Mouse (Mus musculus): ENCODE measurements around the gene Eipr1.
"Not testable (repeated sequence)": the region's sequence is repeated elsewhere in the genome, so short reads cannot be mapped to it uniquely, and the experiment has no call there.

Eipr1 gene

DNA sequence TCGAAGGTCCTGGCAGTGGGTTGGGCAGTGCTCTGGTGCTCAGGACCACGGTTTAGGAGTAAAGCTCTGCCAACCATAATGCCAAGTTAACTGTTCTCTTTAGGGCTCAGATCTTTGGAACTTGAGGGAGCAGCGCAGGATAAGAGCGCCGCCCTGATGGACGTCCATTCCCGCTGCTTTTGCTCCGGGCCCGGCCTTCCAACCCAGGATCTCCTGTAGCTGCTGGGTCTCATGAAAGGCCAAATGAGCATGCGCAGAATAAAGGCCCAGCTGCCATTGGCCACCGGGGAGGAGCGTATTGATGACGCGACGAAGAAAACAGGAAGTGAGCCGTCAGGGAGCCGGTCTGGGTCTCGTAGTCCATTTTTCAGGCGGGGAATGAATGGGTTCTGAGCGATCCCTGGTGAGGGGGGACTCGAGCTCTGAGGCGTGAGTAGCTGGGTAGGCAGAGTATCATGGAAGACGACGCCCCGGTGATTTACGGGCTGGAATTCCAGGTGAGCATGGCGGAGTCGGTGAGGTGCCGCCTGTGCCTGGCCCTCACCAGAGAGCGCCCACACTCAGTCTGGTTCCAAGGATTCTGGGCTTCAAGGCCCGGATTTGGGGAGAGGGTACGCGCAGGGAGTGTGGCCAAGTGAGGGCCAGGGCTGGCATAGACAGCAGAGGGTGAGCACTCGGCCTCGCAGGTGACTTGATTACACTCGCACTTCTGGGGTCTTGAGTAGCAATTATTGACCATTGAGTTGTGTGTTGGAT lies at the start of gene Eipr1:
Gene Eipr1, plus strand, starts transcription at position 296 of the 756 bp plus-strand sequence.
- DNase-seq (ENCODE audit: low read depth, low spot score), result peak; percentile 98

DNA sequence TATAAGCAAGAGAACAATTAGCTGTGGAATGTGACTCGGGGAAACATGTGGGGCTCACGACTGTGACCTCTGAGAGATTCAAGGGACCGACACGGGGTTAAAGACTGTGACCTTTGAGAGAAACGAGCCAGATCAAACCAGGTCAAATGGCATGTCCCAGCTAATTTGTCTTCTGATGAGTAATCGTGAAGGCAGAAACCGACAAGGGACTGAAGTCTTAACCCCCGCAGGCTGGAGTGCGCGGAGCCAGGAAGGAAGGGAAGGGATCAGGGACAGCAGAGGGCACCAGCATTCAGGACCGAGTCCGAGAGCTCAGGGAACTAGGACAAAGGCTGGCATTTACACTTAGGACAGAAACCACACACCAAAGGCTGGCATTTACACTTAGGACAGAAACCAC lies 47.2 kb upstream of the Eipr1 start:
- DNase-seq (ENCODE audit: low read depth, low spot score), result no peak

DNA sequence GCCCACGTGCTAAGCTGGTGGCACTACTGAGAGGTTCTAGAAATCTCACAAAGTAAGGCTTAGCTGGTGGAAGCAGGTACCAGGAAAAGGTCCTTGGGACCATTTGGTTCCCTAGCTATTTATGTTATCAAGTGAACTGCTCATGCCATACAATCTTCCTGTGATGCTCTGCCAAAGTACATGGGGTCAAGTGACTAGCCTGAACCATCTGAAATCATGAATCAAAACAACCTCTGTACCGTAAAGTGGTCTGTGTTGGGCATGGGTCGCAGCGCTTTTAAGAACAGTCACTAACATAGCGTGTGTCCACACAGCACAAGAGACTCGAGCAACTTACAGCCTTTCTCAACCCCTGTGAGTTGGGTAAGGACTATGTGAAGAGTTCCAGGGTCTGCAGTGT lies 46.4 kb upstream of the Eipr1 start:
- no peak for DNase-seq (ENCODE audit: low read depth, low spot score)

DNA sequence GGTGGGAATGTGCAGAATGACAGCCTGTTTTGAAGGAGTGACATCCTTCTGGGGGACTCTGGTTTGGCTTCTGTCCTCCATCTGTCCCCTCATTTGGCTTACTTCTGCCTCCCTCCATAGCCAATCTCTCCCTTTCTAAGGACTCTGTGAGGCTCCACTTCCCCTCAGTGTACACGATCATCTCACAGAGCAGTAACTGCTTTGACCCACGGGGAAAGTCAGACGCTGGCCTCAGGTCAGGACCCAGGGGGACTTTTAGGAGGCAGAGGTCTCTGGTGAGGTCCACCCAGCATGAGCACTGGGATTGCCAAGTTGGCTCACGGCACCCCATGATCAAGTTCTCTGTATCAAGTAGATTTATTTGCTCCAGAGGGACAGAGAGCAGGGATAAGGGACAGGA lies 43.4 kb upstream of the Eipr1 start:
- no peak for DNase-seq (ENCODE audit: low read depth, low spot score)

DNA sequence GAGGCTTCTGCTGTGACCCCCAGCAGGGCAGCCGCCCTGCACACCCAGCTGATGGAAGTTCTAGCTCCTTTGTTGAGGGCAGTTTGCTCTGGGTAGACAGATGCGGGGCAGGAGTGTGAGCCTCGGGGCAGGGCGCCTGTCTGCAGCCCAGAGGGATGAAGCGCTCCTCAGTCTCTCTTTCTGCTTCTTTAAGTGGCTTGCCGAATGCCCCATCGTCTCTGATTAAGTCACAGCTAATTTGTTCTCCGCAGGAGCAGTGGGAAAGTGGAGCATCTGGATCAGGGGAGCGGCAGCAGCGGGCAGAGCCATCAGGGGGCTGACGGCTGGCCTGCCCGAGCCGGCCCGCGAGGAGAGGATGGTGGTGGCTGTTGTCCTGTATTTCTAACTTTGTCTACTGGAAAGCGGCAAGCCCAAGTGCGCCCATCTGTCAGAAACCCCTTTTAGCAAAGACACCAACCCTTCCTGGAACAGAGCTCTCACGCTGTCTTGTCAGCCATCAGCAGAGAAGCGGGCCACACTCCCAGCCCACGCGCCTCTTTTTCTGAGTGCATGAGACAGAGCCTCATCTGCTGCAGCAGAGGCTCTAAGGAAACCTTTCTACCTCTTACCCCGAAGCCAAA lies 40.9 kb upstream of the Eipr1 start:
- no peak for DNase-seq (ENCODE audit: low read depth, low spot score)

DNA sequence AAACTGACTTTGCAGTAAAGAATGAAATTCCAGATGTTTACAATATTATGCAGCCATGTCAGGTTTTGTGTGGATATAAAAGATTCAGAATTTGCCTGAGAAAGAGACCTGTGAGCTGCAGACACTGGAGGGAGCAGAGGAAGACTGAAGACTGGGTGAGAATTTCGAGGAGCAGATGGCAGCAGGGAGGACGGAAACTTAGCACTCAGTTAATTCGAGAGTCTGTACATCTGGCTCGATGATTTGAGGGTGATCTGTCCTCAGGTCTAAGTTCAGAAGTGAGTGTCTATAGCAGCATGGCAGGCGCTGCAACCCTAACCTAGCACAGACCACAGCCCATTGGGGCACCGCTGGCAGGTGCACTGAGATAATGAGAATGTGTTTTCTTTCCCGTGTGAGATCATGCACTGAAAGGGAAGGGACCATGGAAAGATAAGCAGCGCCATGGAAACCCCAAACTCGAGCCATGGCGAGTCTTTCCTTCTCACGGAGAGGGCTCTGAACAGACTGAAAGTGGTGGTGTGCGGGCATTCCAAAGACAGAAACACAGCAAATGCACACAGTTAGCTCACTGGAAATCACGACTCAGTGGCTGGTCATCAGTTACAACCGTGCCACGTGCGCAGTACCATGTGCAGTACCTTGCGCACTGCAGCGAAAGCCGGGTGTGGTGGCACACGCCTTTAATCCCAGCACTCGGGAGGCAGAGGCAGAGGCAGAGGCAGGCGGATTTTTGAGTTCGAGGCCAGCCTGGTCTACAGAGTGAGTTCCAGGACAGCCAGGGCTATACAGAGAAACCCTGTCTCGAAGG lies 36.6 kb upstream of the Eipr1 start:
- no peak for DNase-seq (ENCODE audit: low read depth, low spot score)

DNA sequence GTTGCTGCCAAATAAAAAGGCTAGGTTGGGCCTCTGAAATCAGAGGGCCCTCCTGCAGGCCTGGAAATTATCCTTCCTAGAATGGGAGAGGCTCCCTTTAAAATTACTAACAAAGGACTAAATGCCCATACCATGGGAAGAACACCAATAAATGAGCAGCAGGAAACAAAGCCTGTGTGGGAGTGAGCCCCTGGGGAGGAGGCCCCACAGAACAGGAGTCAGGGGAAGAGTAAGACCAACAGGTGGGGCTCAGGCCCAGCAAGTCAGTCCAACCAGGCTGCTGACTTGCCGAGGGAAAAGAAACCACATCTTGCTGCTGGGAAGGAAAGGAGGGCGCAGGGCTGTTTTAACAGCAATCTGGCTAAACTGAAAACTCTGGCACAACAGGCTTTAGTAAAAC lies 34.5 kb upstream of the Eipr1 start:
- no peak for DNase-seq (ENCODE audit: low read depth, low spot score)

DNA sequence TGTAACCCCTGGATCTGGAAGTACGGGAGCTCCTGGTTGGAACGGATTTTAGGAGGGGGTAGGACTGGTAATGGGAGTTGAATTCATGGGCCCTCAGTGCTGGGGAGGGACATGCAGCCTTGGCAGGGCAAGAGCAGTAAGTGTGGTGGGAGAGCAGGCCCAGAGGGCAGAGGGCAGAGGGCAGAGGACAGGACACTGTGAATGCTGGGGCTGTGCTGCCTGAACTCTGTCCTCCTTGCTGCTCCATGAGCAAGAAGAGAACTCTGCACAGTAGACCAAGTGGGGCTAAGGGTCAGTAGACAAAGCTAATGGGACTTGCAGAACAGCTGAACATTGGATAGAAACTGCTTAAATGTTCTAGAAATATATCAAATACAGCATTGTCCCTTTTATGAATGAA lies 33.5 kb upstream of the Eipr1 start:
- no peak for DNase-seq (ENCODE audit: low read depth, low spot score)

DNA sequence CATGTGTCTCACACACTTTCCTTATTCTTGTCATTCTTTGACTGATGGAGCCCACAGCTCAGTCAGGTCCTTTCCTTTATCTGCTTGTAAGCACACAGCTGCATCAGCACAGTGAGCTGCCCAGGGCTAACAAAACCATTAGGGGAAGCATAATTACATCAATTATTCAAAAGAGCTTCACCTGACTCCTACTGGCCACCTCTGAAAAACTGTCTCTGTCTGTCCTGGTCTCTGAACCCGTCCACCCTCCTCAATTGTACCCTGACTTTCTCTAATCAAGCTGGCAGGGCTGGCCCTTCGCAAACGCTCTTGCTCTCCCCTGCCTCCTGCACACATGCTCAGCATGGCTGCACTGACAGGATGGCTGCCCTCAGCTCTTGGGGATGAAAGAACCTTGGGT lies 27.2 kb upstream of the Eipr1 start:
- no peak for DNase-seq (ENCODE audit: low read depth, low spot score)

DNA sequence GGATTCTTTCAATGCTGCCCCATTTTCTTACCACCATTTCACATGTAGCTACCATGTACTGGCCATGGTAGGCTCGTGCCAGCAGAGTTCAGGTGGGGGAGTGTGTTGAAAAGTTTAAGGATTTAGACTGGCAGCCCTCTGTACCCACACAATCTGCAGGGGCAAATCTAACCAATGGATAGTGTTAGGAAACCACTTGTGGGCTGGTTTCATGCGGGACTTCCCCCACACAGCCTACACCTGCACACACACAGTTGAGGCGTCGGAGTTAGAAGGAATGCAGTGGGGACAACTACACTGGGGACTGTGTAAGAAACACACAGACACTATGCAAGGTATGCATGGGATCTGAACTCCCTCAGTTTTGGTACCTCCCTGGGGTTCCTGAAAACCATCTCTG lies 25.4 kb upstream of the Eipr1 start:
- DNase-seq (ENCODE audit: low read depth, low spot score), result no peak

DNA sequence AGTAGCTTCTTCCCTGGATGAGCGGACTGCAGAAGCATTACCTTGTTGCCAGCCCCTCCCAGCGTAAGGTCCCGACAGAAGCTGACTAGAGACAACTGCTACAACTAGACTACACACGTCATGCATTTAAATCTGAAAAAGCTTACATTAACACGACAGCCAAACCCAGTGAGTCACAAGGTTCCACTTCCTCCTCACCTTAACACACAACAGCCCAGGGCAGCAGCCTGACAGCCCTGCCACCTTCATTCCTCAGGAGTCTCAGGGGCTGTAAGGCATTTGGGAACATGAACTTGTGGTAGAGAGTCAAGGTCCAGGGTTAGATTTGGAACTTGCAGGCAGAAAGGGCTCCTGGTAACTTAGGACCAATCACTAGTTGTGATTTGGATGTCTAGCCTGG lies 24.5 kb upstream of the Eipr1 start:
- no peak for DNase-seq (ENCODE audit: low read depth, low spot score)

DNA sequence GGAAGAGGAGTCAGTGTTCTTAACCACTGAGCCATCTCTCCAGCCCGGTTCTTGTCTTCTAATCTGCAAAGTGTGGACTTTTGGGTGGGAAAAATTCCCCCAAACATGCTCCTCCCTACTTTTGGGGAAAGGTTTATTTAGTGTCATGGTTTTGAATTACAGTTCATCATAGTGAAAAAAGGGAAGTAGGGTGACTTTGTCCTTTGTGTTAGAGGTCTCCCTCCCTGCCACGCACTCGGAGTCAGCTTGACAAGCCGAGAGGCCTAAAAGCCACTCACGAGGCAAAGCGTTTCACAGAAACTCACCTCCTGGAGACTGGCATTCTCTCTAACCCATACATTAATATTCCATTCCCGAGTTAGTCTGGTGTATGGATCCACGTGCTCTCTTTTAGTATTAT lies 19.0 kb upstream of the Eipr1 start:
- DNase-seq (ENCODE audit: low read depth, low spot score), result no peak

DNA sequence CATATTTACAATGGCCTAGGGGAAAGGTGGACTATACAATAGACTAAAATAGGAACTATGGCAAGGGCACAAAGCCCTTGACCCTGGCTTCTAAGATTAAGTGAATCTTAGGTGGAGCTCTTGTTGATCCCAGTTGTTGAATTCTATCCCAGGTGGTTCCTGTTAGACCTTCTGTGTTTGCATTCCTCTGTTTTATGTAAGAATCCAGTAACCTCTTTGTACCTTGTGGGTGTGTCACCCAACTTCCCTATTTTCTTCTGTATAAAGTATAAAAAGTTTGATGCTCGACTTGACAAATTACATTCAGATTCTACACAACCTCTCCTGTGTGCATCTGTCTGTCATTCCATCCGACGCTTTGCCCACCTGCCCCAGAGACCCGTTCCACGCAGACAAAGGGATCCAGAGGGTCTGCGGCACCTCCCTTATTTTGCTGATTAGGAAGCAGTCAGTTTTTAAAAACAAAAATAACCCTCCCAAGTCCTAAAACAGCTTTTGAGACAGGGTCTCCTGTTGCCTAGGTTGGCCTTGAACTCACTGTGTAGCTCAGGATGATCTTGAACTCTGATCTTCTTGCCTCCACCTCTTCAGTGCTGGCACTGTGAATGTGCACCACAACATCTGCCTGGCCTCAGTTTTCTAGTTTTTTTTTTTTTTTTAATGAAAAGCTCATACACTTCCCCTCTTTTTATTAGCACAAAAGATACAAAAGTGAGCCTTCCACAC lies 17.9 kb upstream of the Eipr1 start:
- not testable (repeated sequence) for DNase-seq (ENCODE audit: low read depth, low spot score)

DNA sequence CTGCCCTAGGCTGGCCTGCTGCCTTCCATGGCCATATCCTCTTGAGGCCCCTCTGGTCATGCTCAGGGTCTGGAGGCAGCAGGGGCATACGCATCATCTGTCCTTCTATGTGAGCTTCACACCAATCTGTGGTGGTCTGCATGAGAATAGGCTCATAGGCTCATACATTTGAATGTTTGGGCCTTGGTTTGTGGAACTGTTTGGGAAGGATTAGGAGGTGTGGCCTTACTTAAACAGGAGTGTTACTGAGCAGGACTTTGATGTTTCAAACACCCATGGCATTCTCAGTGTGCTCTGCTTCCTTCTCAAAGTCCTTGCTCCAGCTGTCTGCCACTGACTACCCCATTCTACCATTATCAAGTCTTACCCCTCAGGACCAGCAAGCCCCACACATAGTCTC lies 17.3 kb upstream of the Eipr1 start:
- DNase-seq (ENCODE audit: low read depth, low spot score), result no peak

DNA sequence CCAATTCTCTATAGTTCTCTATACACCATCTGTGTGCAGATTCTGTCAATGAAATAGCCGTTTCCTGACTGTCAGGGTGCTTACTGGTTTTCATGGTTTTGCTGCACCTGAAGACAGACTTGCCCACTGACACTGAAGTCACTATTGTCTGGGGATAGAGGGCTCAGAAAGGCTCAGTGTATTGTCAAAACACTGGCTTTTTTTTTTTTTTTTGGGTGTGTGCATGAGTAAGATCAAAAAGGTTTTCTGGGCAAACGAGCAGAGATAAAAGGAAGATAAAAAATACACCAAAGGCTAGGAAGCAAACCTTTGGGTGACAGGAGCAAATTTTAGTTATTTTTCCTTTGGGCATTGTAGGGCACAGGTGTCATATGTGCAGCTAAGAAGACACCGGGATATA lies 16.3 kb upstream of the Eipr1 start:
- DNase-seq (ENCODE audit: low read depth, low spot score), result no peak

DNA sequence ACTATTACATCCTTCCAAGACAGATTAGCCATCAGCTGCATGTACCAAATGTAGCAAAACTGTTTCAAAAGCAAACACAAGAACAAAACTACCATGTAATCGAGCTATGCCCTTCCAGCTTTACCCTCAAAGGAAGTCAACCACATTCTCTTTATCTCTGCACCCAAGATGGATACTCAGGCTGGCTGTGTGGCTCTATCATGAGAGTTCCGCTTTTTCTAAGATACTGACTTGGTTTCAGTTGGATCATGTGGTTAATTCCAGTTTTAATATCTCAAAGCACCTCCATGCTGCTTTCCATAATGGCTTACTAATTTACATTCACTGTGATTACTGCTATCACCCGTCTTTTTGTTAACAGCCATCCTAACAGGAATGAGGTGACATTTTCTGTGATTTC lies 8.3 kb upstream of the Eipr1 start:
- no peak for DNase-seq (ENCODE audit: low read depth, low spot score)

DNA sequence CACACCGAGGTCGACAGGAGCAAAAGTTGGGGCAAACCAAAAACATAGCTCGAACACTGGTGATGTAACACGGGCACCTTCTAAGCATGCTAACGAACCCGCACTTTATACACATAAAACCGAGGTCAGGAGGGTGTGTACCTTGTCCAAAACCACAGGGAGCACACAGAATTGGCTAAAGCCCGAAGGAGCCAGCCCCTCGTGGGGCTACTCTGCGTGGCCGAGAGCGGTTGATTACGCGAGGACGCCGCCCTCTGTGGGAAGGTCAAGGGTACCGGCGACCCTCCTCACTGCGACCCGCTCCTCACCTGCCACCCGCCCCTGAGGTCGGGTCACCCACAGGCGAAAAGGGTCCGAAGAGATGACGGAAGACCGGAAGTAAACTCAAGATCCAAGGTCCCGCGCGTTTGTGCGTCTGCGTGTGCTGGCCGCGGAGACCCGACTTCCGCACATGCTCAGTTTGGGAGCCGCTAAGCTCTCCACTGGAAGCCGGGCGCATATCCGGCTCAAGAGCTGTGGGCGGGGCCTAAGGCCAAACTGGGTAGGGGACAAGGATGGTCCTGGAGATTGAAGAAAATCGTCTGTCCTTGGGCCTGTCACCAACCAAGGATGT lies 1.5 kb upstream of the Eipr1 start, which contains the start of gene Trappc12:
Gene Trappc12, minus strand, starts transcription at position 452 of the 613 bp plus-strand sequence.
- peak; percentile 93 for DNase-seq (ENCODE audit: low read depth, low spot score)

DNA sequence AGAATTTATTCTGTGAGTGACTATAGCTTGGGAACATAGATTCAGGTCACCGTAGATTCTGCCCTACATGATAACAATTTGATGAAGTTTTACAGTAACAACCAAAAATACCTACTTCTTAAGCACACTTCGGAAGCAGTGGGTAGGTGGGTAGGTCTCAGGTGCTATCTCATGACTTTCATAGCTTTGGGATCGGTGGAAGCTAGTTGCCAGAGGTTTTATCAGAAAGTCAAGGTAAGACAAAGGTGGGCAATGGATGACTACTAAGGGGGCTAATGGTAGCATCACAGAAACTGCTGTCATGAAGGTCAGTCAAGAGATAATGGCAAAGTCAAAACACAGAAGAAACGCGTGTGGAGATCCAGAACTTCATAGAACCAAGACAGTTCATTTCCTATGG lies 727 bp upstream of the Eipr1 start:
- DNase-seq (ENCODE audit: low read depth, low spot score), result no peak

DNA sequence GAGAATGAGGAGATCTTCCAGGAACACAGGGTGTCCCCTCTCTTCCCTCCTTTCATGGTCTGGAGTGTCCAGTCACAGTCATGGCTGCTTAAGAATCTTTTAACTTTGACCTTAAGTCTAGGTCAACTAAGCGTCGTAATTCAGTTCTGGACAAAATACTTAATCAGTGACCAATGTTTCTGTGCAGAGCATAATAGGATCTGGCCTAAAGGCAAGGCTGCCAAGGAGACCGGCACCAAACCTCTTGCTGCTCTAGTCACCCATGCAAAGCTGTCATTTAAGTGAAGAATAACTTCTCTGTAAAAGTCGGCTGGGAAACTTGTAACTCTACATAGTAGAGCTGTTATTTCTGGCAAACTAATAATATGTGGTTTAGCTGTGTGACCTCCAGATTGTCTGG lies 4.4 kb downstream of the Eipr1 start:
- no peak for DNase-seq (ENCODE audit: low read depth, low spot score)

DNA sequence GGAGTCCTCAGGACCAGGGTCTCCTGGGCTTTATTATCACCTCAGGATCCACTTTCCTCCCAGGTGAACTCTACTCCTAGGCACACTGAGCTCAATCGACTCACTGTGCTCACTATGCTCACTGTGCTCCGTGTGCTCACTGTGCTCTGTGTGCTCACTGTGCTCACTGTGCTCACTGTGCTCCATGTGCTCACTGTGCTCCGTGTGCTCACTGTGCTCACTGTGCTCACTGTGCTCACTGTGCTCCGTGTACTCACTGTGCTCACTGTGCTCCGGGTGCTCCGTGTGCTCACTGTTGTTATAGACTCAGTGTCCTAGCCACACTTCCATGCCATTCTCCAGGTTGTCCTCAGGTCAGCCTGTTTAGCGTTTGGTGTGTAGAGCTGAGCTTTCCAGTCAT lies 18.4 kb downstream of the Eipr1 start:
- no peak for DNase-seq (ENCODE audit: low read depth, low spot score)

DNA sequence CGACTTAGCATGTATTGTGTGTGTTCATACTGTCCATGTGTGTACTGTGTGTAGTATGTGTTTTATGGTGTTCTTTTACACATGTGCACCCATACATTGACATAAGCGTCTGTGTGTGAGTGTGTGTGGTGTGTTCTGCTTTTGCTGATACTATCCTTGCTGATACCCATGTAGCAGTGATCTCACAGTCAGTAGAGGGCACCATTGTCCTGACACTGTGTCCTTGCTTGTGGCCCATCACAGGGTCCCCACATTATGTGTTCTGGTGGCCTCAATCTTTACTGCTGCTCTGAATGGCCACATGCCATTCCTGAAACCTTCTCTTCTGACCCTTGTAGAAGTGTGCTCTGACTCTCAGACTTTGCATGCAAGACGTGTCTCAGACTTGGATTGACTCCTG lies 22.2 kb downstream of the Eipr1 start:
- DNase-seq (ENCODE audit: low read depth, low spot score), result peak; percentile 9

DNA sequence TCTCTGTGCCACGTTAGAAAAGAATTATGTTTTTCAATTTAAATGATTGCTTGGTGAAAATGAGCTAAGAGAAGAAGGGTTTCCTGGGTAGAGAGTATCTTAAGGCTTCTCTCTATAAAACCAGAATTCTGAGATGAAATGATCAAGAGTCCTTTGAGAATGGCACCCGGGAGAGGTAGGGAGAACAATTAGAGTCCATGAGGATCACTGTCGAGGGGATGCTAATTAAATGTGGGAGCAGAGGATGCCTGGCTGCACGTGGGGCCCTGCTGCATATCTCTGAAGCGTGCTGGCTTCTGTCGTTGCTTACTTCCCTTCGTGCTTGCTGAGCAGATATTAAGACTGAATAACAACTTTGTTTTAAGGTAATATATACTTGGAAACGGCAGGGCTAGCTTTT lies 23.5 kb downstream of the Eipr1 start:
- no peak for DNase-seq (ENCODE audit: low read depth, low spot score)

All from 3T3-L1 (cell line).